Mouse (Mus musculus) fat pad, adult 2 months (tissue): Measurements from ENCODE around the gene Ino80.

Experiments
- DNase-seq: peaks from one replicate; pipeline ENCODE4 v3.0.0-alpha.2; 2011; ENCODE audit warnings: low read depth, low spot score; ENCODE audit errors: extremely low read depth

Ino80 gene

GRCm38 (mm10) chr2:119461028-119461427 is 16.5 kb downstream of the Ino80 start:
- DNase-seq: no peak

- no peak for DNase-seq
These were observed 22.9 kb downstream of the Ino80 start for GRCm38 (mm10) chr2:119454558-119454957.

GRCm38 (mm10) chr2:119436988-119437387 is 40.5 kb downstream of the Ino80 start:
- no peak for DNase-seq

- no peak for DNase-seq
These were observed 41.0 kb downstream of the Ino80 start for GRCm38 (mm10) chr2:119436467-119436866.

GRCm38 (mm10) chr2:119413819-119414218 is 63.7 kb downstream of the Ino80 start:
- DNase-seq: no peak

GRCm38 (mm10) chr2:119411674-119412073 is 65.8 kb downstream of the Ino80 start:
- DNase-seq: no peak

- no peak for DNase-seq
These were observed 66.5 kb downstream of the Ino80 start for GRCm38 (mm10) chr2:119411016-119411415.

- DNase-seq: no peak
These were observed 68.8 kb downstream of the Ino80 start for GRCm38 (mm10) chr2:119408733-119409132.

GRCm38 (mm10) chr2:119408278-119408677 is 69.2 kb downstream of the Ino80 start:
- DNase-seq: no peak

- DNase-seq: no peak
These were observed 78.2 kb downstream of the Ino80 start for GRCm38 (mm10) chr2:119399313-119399712.

GRCm38 (mm10) chr2:119398665-119399064 is 78.8 kb downstream of the Ino80 start:
- no peak for DNase-seq

GRCm38 (mm10) chr2:119398252-119398651 is 79.2 kb downstream of the Ino80 start:
- no peak for DNase-seq

- DNase-seq: no peak
These were observed 87.5 kb downstream of the Ino80 start for GRCm38 (mm10) chr2:119389992-119390391.

GRCm38 (mm10) chr2:119388266-119388665 is 89.2 kb downstream of the Ino80 start:
- no peak for DNase-seq

- no peak for DNase-seq
These were observed 98.0 kb downstream of the Ino80 start for GRCm38 (mm10) chr2:119379455-119379854.

GRCm38 (mm10) chr2:119377826-119378225 is 99.7 kb downstream of the Ino80 start:
- DNase-seq: no peak

- DNase-seq: no peak
These were observed 100.2 kb downstream of the Ino80 start for GRCm38 (mm10) chr2:119377286-119377685.

GRCm38 (mm10) chr2:119370116-119370515 is 107.4 kb downstream of the Ino80 start:
- no peak for DNase-seq

- DNase-seq: no peak
These were observed 110.1 kb downstream of the Ino80 start for GRCm38 (mm10) chr2:119367346-119367745.

GRCm38 (mm10) chr2:119364969-119365368 is 112.5 kb downstream of the Ino80 start:
- no peak for DNase-seq

GRCm38 (mm10) chr2:119359721-119360291 is 117.7 kb downstream of the Ino80 start:
- DNase-seq: no peak

- DNase-seq: no peak
These were observed 119.2 kb downstream of the Ino80 start for GRCm38 (mm10) chr2:119358249-119358648.

GRCm38 (mm10) chr2:119356805-119357204 is 120.7 kb downstream of the Ino80 start:
- DNase-seq: no peak
